Mouse (Mus musculus) left cerebral cortex, postnatal 25 days (tissue): ENCODE measurements at regions not wholly inside any gene's neighbourhood (a gene's known extent, or its start where the extent isn't known, plus 50 kb on each side); places are given as distances from the start of the nearest gene placed in this dataset.
A peak's percentile ranks its signal among the peaks of the same experiment; 100 is the strongest.

ENCODE experiments used
- DNase-seq, 2 experiments: peaks; one replicate each; pipeline ENCODE4 v3.0.0; 2022; ENCODE audit warnings: low spot score in 2 of 2, mixed read lengths in 1 of 2
- intact Hi-C: fragments of 180-260 bp; cut with DNase I; formaldehyde crosslinking; loops from one replicate; pipeline ENCODE4 v1.15.1; 2025

GRCm38 (mm10) chr12:54460135-54460523 is 196.2 kb downstream of the Sptssa start:
- intact Hi-C loops = no loop called here
- DNase-seq = no peak

DNA sequence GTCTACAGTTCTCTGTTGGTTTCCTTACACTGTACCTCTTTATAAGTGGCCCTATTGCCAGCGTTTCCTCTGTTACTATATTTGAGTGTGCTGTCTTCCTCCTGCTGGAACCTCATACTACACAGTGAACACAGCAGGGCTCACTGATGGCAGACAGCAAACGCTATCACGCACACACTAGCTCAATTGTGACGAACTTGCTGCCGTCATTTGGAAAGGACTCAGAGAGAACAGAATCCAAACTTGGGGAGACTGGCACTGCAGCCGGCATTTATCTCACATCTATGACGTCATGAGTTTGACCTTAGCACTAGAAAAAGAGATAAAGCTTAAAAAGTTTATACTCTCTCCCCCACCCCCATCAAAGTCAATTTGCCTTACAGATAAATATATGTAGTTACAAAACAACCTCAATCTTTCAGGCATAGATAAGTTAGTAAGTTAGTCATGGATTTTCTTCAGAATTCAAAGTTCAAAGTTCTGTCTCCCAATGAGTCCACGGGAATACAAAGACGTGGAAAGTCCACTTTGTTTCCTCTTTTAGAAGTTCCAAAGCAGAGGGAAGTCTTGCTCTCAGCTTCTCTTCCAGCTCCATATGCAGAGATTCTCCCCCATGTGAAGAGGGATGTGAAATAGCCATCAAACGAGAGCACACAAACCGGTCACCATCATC is 196.8 kb downstream of the Sptssa start:
- intact Hi-C loops = no loop called here

GRCm38 (mm10) chr12:54456731-54457130 is 199.6 kb downstream of the Sptssa start:
- no peak for DNase-seq
- intact Hi-C loops = no loop called here

More for the DNA sequence above, 196.8 kb downstream of the Sptssa start:
- DNase-seq = no peak

GRCm38 (mm10) chr12:54454606-54455005 is 201.8 kb downstream of the Sptssa start:
- intact Hi-C loops = no loop called here
- no peak for DNase-seq

DNA sequence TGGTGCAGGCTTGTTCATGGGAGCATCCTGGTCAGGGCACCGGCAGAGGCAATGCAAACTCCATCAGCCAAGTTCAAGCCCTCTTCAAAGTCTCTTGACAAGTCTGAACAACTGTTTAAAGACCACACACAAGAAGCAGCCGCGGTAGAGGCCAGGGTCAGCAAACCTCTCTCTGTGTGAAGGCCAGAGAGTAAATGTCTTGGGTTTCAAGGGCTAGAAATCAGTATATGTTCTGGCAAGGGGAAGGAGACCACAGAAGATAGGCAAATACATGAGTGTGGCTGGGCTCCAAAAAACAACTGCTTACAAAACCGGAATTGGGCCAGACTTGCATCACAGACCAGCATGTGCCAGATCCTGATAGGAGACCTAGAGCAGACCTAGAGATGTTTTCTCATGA is 203.0 kb downstream of the Sptssa start:
- intact Hi-C loops = no loop called here
- DNase-seq = no peak

GRCm38 (mm10) chr12:54450369-54450768 is 206.0 kb downstream of the Sptssa start:
- DNase-seq = no peak
- intact Hi-C loops = no loop called here

GRCm38 (mm10) chr12:54448221-54448620 is 208.2 kb downstream of the Sptssa start:
- DNase-seq = no peak
- intact Hi-C loops = no loop called here

- intact Hi-C loops = no loop called here
- no peak for DNase-seq
Measured at GRCm38 (mm10) chr12:54447354-54447753, 209.0 kb downstream of the Sptssa start.

DNA sequence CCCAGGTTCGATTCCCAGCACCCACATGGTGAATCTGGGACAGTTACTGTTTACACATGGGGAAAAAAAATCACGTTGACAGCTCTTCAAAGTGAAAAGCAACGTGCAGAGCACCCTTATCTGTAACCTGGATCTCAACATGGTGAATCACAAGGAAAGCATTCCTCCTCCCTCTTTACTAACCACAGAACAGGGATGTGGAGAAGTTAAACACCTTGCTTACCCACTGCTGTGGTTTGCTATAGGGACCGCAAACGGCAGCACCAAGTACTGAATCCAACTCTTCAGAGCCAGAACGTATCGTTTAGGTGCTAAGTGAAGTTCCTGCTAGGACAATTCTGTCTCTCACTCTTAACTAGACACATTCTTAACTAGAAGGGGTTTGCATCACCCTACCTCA is 210.0 kb downstream of the Sptssa start:
- DNase-seq = no peak
- intact Hi-C loops = no loop called here

DNA sequence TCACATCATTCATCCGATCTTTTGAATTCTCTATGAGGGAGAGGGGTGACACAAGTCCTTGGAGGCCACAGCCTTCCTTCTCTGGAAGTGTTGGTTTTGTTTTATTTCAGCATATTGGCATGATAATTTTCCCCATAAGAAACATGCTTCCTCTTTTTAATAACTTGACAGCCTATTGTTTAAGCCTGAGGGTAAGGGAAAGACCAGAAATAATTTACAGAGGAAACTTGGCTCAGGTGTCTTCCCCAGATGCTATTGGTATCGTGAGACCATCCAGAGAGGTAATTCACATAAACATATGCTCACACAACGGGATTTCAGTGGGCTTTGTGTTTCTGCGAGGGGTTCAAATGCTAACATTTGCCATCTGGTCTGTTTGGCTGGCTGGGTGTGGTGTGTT is 212.0 kb downstream of the Sptssa start:
- DNase-seq = no peak
- intact Hi-C loops = no loop called here

- no peak for DNase-seq
- intact Hi-C loops = no loop called here
Measured at GRCm38 (mm10) chr12:54443285-54443684, 213.1 kb downstream of the Sptssa start.

DNA sequence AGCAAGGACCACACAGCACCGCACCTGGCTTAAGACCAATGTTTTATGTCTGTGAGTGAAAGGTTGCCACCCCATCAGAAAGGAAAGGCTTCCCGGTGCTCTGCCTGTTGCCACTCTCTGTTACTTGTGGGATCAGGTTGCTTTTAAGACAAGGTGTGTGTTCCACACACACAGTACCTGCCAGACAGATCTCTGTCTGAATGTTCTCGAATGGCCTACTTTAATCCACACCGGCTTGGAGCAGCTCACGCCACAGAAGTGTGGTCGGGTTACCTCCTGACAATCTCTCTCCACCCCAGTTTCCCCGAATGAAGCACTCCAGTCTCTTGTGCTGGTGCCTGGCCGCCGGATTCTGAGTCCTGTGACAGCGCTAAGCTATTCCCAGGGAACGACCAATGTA is 214.0 kb downstream of the Sptssa start:
- no peak for DNase-seq
- intact Hi-C loops = no loop called here

- DNase-seq = no peak
- intact Hi-C loops = no loop called here
Measured at GRCm38 (mm10) chr12:54440851-54441593, 215.4 kb downstream of the Sptssa start.

DNA sequence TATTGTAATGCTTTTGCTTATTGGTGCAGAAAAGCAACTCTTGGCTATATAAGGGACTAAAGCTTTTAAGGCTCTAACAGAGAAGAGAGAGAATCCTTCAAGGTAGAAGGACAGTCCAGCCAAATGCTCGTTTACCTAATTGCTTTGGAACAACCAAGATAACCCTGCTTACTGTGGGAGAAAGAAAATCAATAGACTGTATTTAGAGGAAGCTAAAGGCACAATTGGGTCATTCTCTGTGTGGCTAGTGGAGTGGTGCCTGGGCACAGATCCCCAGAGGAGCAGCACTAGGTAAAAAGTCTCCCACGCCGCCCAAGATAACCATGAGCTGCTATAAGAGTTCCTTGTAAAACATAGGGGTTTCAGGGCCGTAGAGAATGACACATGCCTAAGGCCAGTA is 217.6 kb downstream of the Sptssa start:
- DNase-seq = no peak
- intact Hi-C loops = no loop called here

DNA sequence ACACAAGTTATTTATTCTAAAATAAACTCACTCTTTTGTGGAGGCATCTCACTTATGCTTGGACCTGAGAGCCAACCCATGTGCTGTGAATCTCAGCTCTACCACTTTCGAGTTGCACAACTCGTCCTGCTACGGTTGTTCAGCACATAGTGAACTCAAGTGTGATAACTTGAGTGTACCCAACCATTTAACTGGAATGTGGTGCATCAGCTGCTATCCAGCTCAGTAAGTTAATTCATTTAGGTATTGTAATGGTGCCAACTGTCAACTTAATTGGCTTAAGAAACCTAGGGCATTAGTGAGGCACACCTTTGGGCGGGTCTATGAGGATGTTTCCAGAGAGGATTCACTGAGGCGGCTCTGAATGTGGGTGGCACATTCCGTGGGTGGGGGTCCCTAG is 221.6 kb upstream of the Egln3 start:
- no peak for DNase-seq
- intact Hi-C loops = no loop called here

- intact Hi-C loops = no loop called here
- DNase-seq = no peak
Measured at GRCm38 (mm10) chr12:54414829-54415228, 211.2 kb upstream of the Egln3 start.

- no peak for DNase-seq
- intact Hi-C loops = no loop called here
Measured at GRCm38 (mm10) chr12:54414201-54414600, 210.5 kb upstream of the Egln3 start.

- intact Hi-C loops = no loop called here
- no peak for DNase-seq
Measured at GRCm38 (mm10) chr12:54410038-54410605, 206.5 kb upstream of the Egln3 start.

GRCm38 (mm10) chr12:54408906-54409305 is 205.2 kb upstream of the Egln3 start:
- intact Hi-C loops = no loop called here
- DNase-seq = no peak

DNA sequence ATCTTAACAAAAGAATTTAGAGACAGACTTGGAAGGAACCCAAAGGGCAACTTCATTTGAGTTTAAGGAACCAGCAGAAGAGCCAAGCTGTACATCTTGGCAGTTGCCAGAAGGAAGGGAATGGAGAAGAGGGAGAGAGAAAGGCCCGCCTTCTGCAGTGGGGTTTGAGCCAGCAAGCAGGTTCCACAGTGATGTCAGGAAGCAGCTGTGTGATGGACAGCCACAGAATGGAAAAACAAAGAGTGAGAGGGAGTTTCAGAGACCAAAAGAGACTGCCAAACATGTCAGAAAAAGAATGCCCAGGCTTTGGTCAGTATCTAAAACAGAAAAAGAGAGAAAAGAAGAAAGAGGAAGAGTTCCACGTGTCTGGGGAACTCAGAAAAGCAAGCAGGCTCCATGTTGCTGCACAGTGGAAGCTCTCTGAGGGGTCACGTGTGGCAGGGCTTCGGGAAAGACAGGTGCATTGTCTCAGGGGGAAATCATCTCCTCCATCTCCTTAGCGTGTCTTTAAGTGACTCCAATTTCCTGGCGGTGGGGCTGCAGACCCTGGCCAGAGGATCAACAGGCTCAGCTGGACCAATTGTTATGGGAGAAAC is 203.7 kb upstream of the Egln3 start:
- intact Hi-C loops = no loop called here
- no peak for DNase-seq

- intact Hi-C loops = no loop called here
- peak; percentile 63 to 82 for DNase-seq
Measured at GRCm38 (mm10) chr12:54405066-54405465, 201.4 kb upstream of the Egln3 start.
